ENCODE assay signal across 18 mouse cellular contexts in genomic region chr9:34393042-34393441, GRCm38 (mm10).
DNase-seq lines count a peak whose midpoint lies in the region; ATAC-seq and TF ChIP-seq lines count a peak whose summit lies in the region.
"Had no signal": no experiment of that assay in that cellular context is flagged by ENCODE, and none has a peak within 500 bp of the region (broad histone marks: within the 10 kb centered on the region; RNA-seq: fewer than 3 reads in every experiment).

No protein-coding gene starts in this region.

- H3K9me3 ChIP-seq in heart, embryonic 10.5 days = no peaks in the 10 kb centered on the region
- H3K9me3 ChIP-seq in hindbrain, postnatal 0 days (ENCODE audit: low read length) = no peaks in the 10 kb centered on the region
- H3K9me3 ChIP-seq in hindbrain, embryonic 14.5 days (ENCODE audit: control insufficient read depth, low read length) = no peaks in the 10 kb centered on the region
- H3K9me3 ChIP-seq in midbrain, embryonic 16.5 days (replicated peaks; ENCODE audit: control insufficient read depth, low read length, poor library complexity, severe bottlenecking) = no peaks in the 10 kb centered on the region
- H3K9me3 ChIP-seq: embryonic facial prominence, embryonic 13.5 days; forebrain, embryonic 13.5 days; heart, embryonic 12.5 days; intestine, embryonic 15.5 days had no signal

- whole genome bisulfite sequencing in heart, embryonic 10.5 days = 55% methylated on average over 6 of the region's 6 CpGs
- WGBS in hindbrain, postnatal 0 days = 56% methylated on average over 6 of the region's 6 CpGs
- WGBS in hindbrain, embryonic 14.5 days = 49% methylated on average over 6 of the region's 6 CpGs
- WGBS in midbrain, embryonic 16.5 days = 56% methylated on average over 6 of the region's 6 CpGs

- no peaks in the 10 kb centered on the region for H3K36me3 ChIP-seq in heart, embryonic 10.5 days
- no peaks in the 10 kb centered on the region for H3K36me3 ChIP-seq in hindbrain, postnatal 0 days (ENCODE audit: insufficient read depth, low read length)
- no peaks in the 10 kb centered on the region for H3K36me3 ChIP-seq in hindbrain, embryonic 14.5 days (replicated peaks; ENCODE audit: control insufficient read depth, insufficient read depth)
- H3K36me3 ChIP-seq in midbrain, embryonic 16.5 days (ENCODE audit: control insufficient read depth, insufficient read depth, low read length) = no peaks in the 10 kb centered on the region
- H3K36me3 ChIP-seq: embryonic facial prominence, embryonic 13.5 days; heart, embryonic 12.5 days; intestine, embryonic 15.5 days had no signal

- H3K4me2 ChIP-seq in hindbrain, postnatal 0 days (ENCODE audit: low read depth, low read length) = no peak overlapping the region
- H3K4me2 ChIP-seq in hindbrain, embryonic 14.5 days (replicated peaks) = no peak overlapping the region
- no peak overlapping the region for H3K4me2 ChIP-seq in midbrain, embryonic 16.5 days (ENCODE audit: low read length)
- H3K4me2 ChIP-seq: embryonic facial prominence, embryonic 13.5 days; forebrain, embryonic 13.5 days; heart, embryonic 12.5 days; intestine, embryonic 15.5 days had no signal

- H3K9ac ChIP-seq in hindbrain, postnatal 0 days (replicated peaks; ENCODE audit: low read length) = no peak overlapping the region
- no peak overlapping the region for H3K9ac ChIP-seq in hindbrain, embryonic 14.5 days
- no peak overlapping the region for H3K9ac ChIP-seq in midbrain, embryonic 16.5 days (ENCODE audit: low read depth, low read length)
- H3K9ac ChIP-seq: embryonic facial prominence, embryonic 13.5 days; forebrain, embryonic 13.5 days; heart, embryonic 12.5 days; intestine, embryonic 15.5 days had no signal

- no peak overlapping the region for H3K4me3 ChIP-seq in heart, embryonic 10.5 days
- no peak overlapping the region for H3K4me3 ChIP-seq in hindbrain, postnatal 0 days (ENCODE audit: low read length)
- no peak overlapping the region for H3K4me3 ChIP-seq in hindbrain, embryonic 14.5 days (replicated peaks; ENCODE audit: low read length)
- no peak overlapping the region for H3K4me3 ChIP-seq in midbrain, embryonic 16.5 days (ENCODE audit: low read depth, low read length)
- H3K4me3 ChIP-seq: embryonic facial prominence, embryonic 13.5 days; forebrain, embryonic 13.5 days; gastrocnemius, adult 2 months; heart, embryonic 12.5 days; intestine, embryonic 15.5 days had no signal

- no peaks in the 10 kb centered on the region for H3K27me3 ChIP-seq in heart, embryonic 10.5 days (ENCODE audit: insufficient read depth, poor library complexity, severe bottlenecking)
- no peaks in the 10 kb centered on the region for H3K27me3 ChIP-seq in hindbrain, postnatal 0 days (ENCODE audit: insufficient read depth, low read length)
- no peaks in the 10 kb centered on the region for H3K27me3 ChIP-seq in hindbrain, embryonic 14.5 days (ENCODE audit: control insufficient read depth, insufficient read depth, low read length)
- no peaks in the 10 kb centered on the region for H3K27me3 ChIP-seq in midbrain, embryonic 16.5 days (ENCODE audit: control insufficient read depth, insufficient read depth, low read depth, low read length)
- H3K27me3 ChIP-seq: embryonic facial prominence, embryonic 13.5 days; forebrain, embryonic 13.5 days; heart, embryonic 12.5 days; intestine, embryonic 15.5 days had no signal

- no peak overlapping the region for H3K27ac ChIP-seq in heart, embryonic 10.5 days
- H3K27ac ChIP-seq in hindbrain, postnatal 0 days = no peak overlapping the region
- no peak overlapping the region for H3K27ac ChIP-seq in hindbrain, embryonic 14.5 days
- no peak overlapping the region; the same call in 1 of the 2 replicates for H3K27ac ChIP-seq in midbrain, embryonic 16.5 days (ENCODE audit: low read length)
- H3K27ac ChIP-seq: embryonic facial prominence, embryonic 13.5 days; forebrain, embryonic 13.5 days; gastrocnemius, adult 2 months; intestine, embryonic 15.5 days had no signal

- no peak for TF ChIP-seq CTCF in hindbrain, postnatal 0 days (IDR thresholded peaks at IDR 0.05; ENCODE audit: low read depth)
- no peak for TF ChIP-seq CTCF in brain, embryonic 14.5 days (IDR thresholded peaks at IDR 0.05; ENCODE audit: borderline replicate concordance, extremely low read depth, insufficient read depth, insufficient read length)

- ATAC-seq in hindbrain, postnatal 0 days = 0 out of 2 replicates have a peak, but pooled peaks have one; percentile 32
- no peak for ATAC-seq in hindbrain, embryonic 14.5 days (ENCODE audit: low FRiP score)
- ATAC-seq in midbrain, embryonic 16.5 days = peak; percentile 19; the same call in 1 of the 2 replicates
- ATAC-seq: forebrain, embryonic 13.5 days; intestine, embryonic 15.5 days had no signal

- peaks cover 16% of the 10 kb centered on the region for H3K4me1 ChIP-seq in heart, embryonic 10.5 days
- no peaks in the 10 kb centered on the region for H3K4me1 ChIP-seq in hindbrain, postnatal 0 days (ENCODE audit: insufficient read depth, low read length)
- H3K4me1 ChIP-seq in hindbrain, embryonic 14.5 days (replicated peaks; ENCODE audit: control insufficient read depth, insufficient read depth, low read length) = 0 out of 2 replicates have a peak, but pooled peaks cover 3% of the 10 kb centered on the region
- peaks cover 5% of the 10 kb centered on the region for H3K4me1 ChIP-seq in midbrain, embryonic 16.5 days (ENCODE audit: control insufficient read depth, insufficient read depth, low read length)
- H3K4me1 ChIP-seq: intestine, embryonic 15.5 days had no signal

- no peak for TF ChIP-seq POLR2A in brain, embryonic 14.5 days (IDR thresholded peaks at IDR 0.05; ENCODE audit: borderline replicate concordance, extremely low read depth, insufficient read depth, insufficient read length, poor library complexity, severe bottlenecking)

- DNase-seq in heart, embryonic 10.5 days (ENCODE audit: low spot score) = peak; percentile 30
- no peak for DNase-seq in heart, adult 9 months (ENCODE audit: low spot score in 2 of 2)
- peak; percentile 21 for DNase-seq in hindbrain, postnatal 0 days (ENCODE audit: low spot score)
- no peak for DNase-seq in hindbrain, embryonic 14.5 days (ENCODE audit: low spot score)
- peak; percentile 66 for DNase-seq in brain, embryonic 14.5 days (ENCODE audit: low read depth)
- no peak for DNase-seq in gastrocnemius, adult 18-20 months (ENCODE audit: low spot score)
- DNase-seq: adrenal gland, adult 2 months; adrenal gland, postnatal 25 days; cerebellum, adult 11 months; cerebellum, adult 8-10 months; gastrocnemius, adult 2 months; gastrocnemius, postnatal 25 days; kidney, adult 18-20 months had no signal

Comparison
In these comparisons a context has a peak if more than half of its experiments do, and no peak if none do; other contexts are left out.
1. DNase-seq: peak in heart, embryonic 10.5 days (single experiment), hindbrain, postnatal 0 days (single experiment) and brain, embryonic 14.5 days (single experiment); none in heart, adult 9 months (0 of 2), hindbrain, embryonic 14.5 days (single experiment) and gastrocnemius, adult 18-20 months (single experiment).